Mouse (Mus musculus) liver, embryonic 11.5 days (tissue): ENCODE results near the gene Tex52. TPM values are rescaled to one million over a fixed set of nuclear protein-coding genes. Genes with fewer than 3 reads are reported as not detected.

Experiments used
- ATAC-seq: fragments of 200-750 bp; cut with Nextera tagmentation; replicated peaks from 2 replicates; pipeline ENCODE4 v1.8.0; 2017; ENCODE audit warnings: moderate number of reproducible peaks, mild to moderate bottlenecking, moderate TSS enrichment, moderate library complexity; ENCODE audit not compliant: low FRiP score
- DNase-seq: peaks from one replicate; pipeline ENCODE4 v3.0.0-alpha.2; 2017; ENCODE audit warnings: low spot score
- H3K27ac ChIP-seq: fragments of 300-500 bp; sonication (generic); 2 replicates; pipeline ENCODE4 v1.5.1; 2014; ENCODE audit warnings: mild to moderate bottlenecking, low read depth, low read length, control low read depth
- H3K27me3 ChIP-seq: fragments of 300-500 bp; sonication (generic); replicated peaks from 2 replicates; pipeline ENCODE4 v1.6.1; 2014; ENCODE audit warnings: low read length, mixed read lengths; ENCODE audit not compliant: control insufficient read depth, insufficient read depth
- H3K36me3 ChIP-seq: fragments of 300-500 bp; sonication (generic); 2 replicates; pipeline ENCODE4 v1.6.1; 2014; ENCODE audit warnings: mild to moderate bottlenecking, low read length, moderate library complexity, mixed read lengths; ENCODE audit not compliant: control insufficient read depth, insufficient read depth
- H3K4me1 ChIP-seq: fragments of 300-500 bp; sonication (generic); replicated peaks from 2 replicates; pipeline ENCODE4 v1.6.1; 2014; ENCODE audit warnings: low read length, mixed read lengths; ENCODE audit not compliant: control insufficient read depth, insufficient read depth
- H3K4me2 ChIP-seq: fragments of 300-500 bp; sonication (generic); 2 replicates; pipeline ENCODE4 v1.6.1; 2014; ENCODE audit warnings: mild to moderate bottlenecking, control low read depth, moderate library complexity
- H3K4me3 ChIP-seq: fragments of 300-500 bp; sonication (generic); 2 replicates; pipeline ENCODE4 v1.5.1; 2014; ENCODE audit warnings: low read depth, low read length, control low read depth
- H3K9ac ChIP-seq: fragments of 300-500 bp; sonication (generic); 2 replicates; pipeline ENCODE4 v1.6.1; 2014; ENCODE audit warnings: low read depth, low read length, control low read depth
- H3K9me3 ChIP-seq: fragments of 300-500 bp; sonication (generic); 2 replicates; pipeline ENCODE4 v1.6.1; 2016; ENCODE audit warnings: low read length, inconsistent platforms, mixed read lengths; ENCODE audit not compliant: control insufficient read depth
- WGBS: fragments of 180-500 bp; shearing (Covaris S2); extraction: QIAGEN DNeasy Blood & Tissue Kit; methylation state at CpG from one replicate; pipeline ENCODE4 v1.1.7; 2014; 5-methylcytosine and 5-hydroxymethylcytosine counted together
- polyA plus RNA-seq: library from polyadenylated mRNA; unstranded; fragments of >200 nt; fragmentation: Nextera tagmentation; extraction: Ambion mirVana; gene quantifications from 2 replicates; pipeline ENCODE4 v1.2.1, GENCODE M21; 2014

The Tex52 gene
- polyA plus RNA-seq, 1 experiment from 2014 or later: not detected

DNA sequence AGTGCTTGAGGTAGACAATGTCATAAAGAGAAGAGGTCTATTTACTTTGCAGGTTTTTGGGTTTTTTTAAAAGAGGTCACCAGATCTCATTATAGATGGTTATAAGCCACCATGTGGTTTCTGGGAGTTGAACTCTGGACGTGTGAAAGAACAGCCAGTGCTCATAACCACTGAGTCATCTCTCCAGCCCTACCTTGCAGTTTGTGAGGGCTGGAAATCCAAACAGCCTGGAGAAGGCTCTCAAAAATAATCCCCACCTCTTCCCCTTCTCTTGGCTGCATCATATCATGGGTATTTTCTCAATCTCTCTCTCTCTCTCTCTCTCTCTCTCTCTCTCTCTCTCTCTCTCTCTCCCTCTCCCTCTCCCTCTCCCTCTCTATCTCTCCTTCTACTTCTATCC is 15.4 kb downstream of the Tex52 start:
- H3K9ac ChIP-seq: no peak overlapping the region
- no peak overlapping the region for H3K27ac ChIP-seq
- H3K4me3 ChIP-seq: no peak overlapping the region
- no peak for DNase-seq
- no peak for ATAC-seq
- H3K9me3 ChIP-seq: no peaks in the 10 kb centered on the region
- no peak overlapping the region for H3K4me2 ChIP-seq
- no peaks in the 10 kb centered on the region for H3K4me1 ChIP-seq
- WGBS: 44% methylated on average over 1 of the region's 1 CpGs
- no peaks in the 10 kb centered on the region for H3K36me3 ChIP-seq
- no peaks in the 10 kb centered on the region for H3K27me3 ChIP-seq

DNA sequence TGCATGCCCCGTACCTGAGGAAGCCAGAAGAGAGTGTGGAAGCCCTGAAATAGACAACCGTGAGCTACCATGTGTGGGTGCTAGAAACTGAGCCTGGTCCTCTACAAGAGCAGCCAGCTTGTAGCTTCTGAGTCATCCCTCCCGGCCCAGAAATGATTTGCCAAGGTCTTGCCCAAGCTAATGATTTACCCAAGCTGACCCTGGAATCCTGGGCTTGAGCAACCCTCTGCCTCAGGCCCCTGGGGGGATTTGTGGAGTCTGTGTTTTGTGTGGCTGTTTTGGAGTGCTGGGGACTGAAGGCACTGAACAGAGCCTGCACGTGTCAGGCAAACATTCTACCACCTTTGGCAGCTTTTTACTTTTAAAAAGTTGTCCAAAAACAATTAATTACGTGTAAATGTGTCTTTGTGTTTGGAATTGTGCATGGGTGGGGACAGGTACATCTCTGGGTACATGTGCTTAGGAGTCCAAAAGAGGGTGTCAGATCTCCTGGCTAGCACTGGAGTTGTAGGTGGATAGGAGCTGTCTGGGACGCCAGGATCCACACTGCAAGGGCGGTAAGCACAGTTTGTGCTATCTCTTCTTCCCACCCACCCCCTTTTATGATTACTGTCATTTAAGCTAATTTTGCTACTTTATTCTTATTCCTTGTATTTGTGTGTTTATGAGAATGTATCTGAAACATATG is 22.5 kb downstream of the Tex52 start:
- peak; percentile 52 for ATAC-seq

DNA sequence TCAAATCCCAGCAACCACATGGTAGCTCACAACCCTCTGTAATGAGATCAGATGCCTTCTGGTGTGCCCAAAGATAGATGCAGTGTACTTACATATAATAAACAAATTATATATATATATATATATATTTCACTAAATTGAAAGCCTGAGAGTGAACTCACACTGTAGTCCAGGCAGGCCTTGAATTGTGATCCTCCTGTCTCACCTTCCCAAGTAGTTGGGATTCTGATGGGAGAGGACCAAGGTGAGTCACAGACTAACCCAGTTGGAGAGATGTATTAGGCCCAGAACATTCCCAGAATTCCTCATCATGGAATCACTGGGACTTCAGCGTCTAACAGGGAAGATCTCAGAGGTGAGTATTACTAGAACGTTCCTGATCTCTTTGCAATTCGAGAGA is 23.7 kb downstream of the Tex52 start, which contains the start of gene Nrip2:
TSS of gene Nrip2 (plus strand) at position 301 of the 400 bp plus-strand sequence.
- no peak for DNase-seq
- no peak within 1 kb of the TSS for H3K4me3 ChIP-seq
- H3K9me3 ChIP-seq: no peaks in the 10 kb centered on the region
- H3K4me1 ChIP-seq: no peaks in the 10 kb centered on the region
- peak within 1 kb of the TSS; percentile 11; the same call in 1 of the 2 replicates for H3K27ac ChIP-seq
- peak within 1 kb of the TSS; percentile 36 for H3K4me2 ChIP-seq
- no peaks in the 10 kb centered on the region for H3K27me3 ChIP-seq
- 72% methylated on average over 3 of the region's 3 CpGs for WGBS
- no peak within 1 kb of the TSS for H3K9ac ChIP-seq
- no peaks in the 10 kb centered on the region for H3K36me3 ChIP-seq
- no peak for ATAC-seq

More for the DNA sequence above, 22.5 kb downstream of the Tex52 start:
- no peak overlapping the region for H3K4me3 ChIP-seq
- H3K9ac ChIP-seq: no peak overlapping the region
- WGBS: 62% methylated on average over 7 of the region's 7 CpGs
- no peaks in the 10 kb centered on the region for H3K27me3 ChIP-seq
- H3K9me3 ChIP-seq: no peaks in the 10 kb centered on the region
- no peaks in the 10 kb centered on the region for H3K4me1 ChIP-seq
- peak overlapping the region; percentile 11 for H3K27ac ChIP-seq
- H3K36me3 ChIP-seq: no peaks in the 10 kb centered on the region
- DNase-seq: no peak
- H3K4me2 ChIP-seq: peak overlapping the region; percentile 17; the same call in 1 of the 2 replicates

DNA sequence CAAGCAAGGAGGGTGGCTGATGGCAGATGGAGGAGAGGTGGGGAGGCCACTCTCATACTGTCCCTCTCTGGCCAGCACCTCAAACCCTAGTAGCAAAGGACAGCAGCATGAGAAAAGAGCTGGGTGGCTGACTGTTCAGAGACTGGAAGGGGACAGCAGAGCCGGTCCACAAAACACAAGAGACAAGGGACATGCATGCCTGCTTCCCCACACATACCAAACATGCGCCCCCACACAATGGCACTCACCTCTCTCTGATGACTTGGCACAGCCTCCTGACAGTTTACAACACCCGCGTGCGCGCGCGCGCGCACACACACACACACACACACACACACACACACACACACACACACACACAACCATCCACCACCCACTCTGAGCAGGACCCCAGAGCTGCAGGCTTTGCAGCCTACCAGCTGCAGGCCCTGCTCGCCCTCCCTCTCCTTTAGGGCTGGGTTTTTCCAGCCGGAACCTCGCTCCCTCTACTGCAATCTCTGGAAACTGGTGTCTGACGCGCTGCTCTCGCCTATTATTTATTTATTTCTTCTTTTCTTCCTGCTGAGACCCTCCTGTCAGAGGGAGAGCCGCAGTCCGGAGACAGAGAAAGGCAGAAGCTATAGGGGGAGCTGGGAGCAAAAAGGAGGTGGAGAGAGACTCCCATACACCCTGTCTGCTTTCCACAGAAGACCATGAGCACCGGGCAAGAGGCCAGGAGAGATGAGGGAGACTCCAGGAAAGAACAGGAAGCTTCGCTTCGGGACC is 24.3 kb downstream of the Tex52 start:
- no peaks in the 10 kb centered on the region for H3K4me1 ChIP-seq
- H3K4me2 ChIP-seq: peak overlapping the region; percentile 36
- no peaks in the 10 kb centered on the region for H3K27me3 ChIP-seq
- no peak overlapping the region for H3K27ac ChIP-seq
- ATAC-seq (peak; percentile 32; the same call in 1 of the 2 replicates), DNase-seq (peak; percentile 39)
- H3K9me3 ChIP-seq: no peaks in the 10 kb centered on the region
- no peak overlapping the region for H3K9ac ChIP-seq
- 64% methylated on average over 21 of the region's 21 CpGs for WGBS
- H3K36me3 ChIP-seq: no peaks in the 10 kb centered on the region
- no peak overlapping the region for H3K4me3 ChIP-seq

DNA sequence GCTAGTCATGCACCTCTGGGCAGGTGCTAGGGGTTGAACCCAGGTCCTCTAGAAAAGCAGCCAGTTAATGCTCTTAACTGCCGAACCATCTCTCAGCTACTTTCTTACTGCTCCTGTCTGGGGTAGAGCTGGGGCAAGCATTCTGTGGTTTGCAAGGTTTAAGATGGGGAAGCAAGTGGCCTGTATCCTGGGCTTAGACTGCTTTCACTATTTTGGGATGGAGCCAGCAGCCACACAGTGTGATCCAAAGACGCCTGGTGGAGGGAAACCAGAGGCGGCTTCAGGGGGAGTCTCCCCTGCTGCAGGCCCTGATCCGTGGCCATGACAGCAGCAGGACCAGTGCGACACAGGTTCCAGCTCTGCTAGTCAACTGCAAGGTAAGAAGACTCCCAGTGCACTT is 29.5 kb downstream of the Tex52 start:
- no peaks in the 10 kb centered on the region for H3K9me3 ChIP-seq
- WGBS: 73% methylated on average over 5 of the region's 5 CpGs
- no peaks in the 10 kb centered on the region for H3K27me3 ChIP-seq
- no peaks in the 10 kb centered on the region for H3K4me1 ChIP-seq
- H3K27ac ChIP-seq: no peak overlapping the region
- no peak overlapping the region for H3K9ac ChIP-seq
- H3K36me3 ChIP-seq: peaks cover 7% of the 10 kb centered on the region
- DNase-seq (no peak), ATAC-seq (no peak)
- H3K4me3 ChIP-seq: no peak overlapping the region
- no peak overlapping the region for H3K4me2 ChIP-seq

DNA sequence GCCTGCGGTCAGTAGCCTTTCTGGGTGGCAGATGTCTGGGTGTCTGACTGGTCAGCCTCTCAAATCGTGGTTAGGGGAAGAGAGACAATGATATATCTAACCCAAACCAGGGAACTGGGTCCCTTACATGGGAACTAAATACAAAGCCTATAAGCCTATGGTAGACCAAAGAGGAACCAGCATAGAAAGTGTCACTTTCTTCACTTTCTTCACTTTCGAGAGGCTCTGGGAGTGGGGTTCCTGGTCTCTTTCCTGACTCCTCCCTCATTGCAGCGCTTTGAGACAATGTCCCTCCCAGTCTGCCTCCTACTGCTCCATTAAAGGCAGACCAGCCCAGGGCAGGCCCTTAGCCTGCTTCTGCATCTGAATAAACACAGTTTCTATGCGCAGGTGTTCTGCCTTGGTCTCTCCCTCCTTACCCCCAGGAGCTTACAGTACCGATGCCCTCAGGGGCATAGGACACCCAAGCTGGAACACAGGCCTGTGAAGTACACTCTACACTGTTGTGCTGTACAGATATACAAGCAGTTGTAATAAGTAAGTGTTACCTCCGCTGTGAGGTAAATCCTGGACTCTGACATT is 33.4 kb downstream of the Tex52 start:
- H3K27me3 ChIP-seq: no peaks in the 10 kb centered on the region
- H3K27ac ChIP-seq: no peak overlapping the region
- 87% methylated on average over 7 of the region's 7 CpGs for WGBS
- no peak overlapping the region for H3K9ac ChIP-seq
- no peak overlapping the region for H3K4me2 ChIP-seq
- H3K9me3 ChIP-seq: no peaks in the 10 kb centered on the region
- DNase-seq (no peak), ATAC-seq (no peak)
- no peaks in the 10 kb centered on the region for H3K4me1 ChIP-seq
- H3K36me3 ChIP-seq: peaks cover 31% of the 10 kb centered on the region
- no peak overlapping the region for H3K4me3 ChIP-seq

DNA sequence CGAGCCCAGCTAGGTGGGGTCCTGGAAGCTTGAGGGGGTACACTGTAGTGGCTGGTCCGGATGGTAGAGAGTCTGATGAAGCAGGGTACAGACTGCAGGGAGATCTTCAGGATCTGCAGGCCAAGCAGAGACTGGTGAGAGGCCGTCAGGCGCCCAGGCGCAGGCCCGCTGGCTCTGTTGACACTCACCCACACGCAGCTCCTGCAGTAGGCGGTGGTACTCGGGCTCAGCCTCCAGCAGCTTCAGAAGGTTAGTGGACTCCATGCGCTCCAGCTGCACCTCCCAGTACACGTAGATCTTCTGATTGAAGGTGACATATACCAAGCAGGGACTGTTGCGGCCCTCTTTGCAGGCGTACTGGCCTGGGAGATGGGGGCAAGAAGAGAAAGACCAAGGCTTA is 35.0 kb downstream of the Tex52 start:
- Histone ChIP-seq H3K4me1 (no peaks in the 10 kb centered on the region), H3K27me3 (no peaks in the 10 kb centered on the region), H3K9me3 (no peaks in the 10 kb centered on the region), H3K36me3 (peaks cover 31% of the 10 kb centered on the region), H3K9ac (no peak overlapping the region), H3K4me2 (no peak overlapping the region), H3K4me3 (no peak overlapping the region), H3K27ac (no peak overlapping the region)
- ATAC-seq (no peak), DNase-seq (no peak)
- 92% methylated on average over 13 of the region's 13 CpGs for whole genome bisulfite sequencing

DNA sequence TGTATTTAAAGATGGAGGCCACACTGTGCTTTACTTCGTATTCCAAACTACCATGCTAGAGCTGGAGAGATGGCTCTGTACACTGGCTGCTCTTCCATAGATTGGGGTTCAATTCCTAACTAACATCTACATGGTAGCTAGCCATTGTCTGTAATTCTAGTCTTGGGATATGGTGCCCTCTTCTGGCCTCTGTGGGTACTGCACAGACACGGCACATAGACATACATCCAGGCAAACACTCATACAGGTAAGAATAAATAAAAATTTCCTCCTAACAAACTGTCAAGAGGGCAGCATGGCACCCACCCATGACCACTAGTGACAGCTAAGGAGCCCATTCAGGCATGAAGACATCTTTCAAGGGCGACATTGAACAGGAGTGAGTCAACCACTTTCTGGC is 35.9 kb downstream of the Tex52 start:
- ATAC-seq (peak; percentile 62), DNase-seq (peak; percentile 73)
- H3K36me3 ChIP-seq: peaks cover 34% of the 10 kb centered on the region
- no peak overlapping the region for H3K9ac ChIP-seq
- no peak overlapping the region for H3K4me3 ChIP-seq
- H3K27me3 ChIP-seq: no peaks in the 10 kb centered on the region
- 18% methylated on average over 3 of the region's 3 CpGs for WGBS
- no peaks in the 10 kb centered on the region for H3K4me1 ChIP-seq
- H3K4me2 ChIP-seq: no peak overlapping the region
- H3K27ac ChIP-seq: no peak overlapping the region
- H3K9me3 ChIP-seq: no peaks in the 10 kb centered on the region
